In genomic region chr6:99275381-99276296, GRCm38 (mm10) we compare ENCODE assay signal across 13 mouse cellular contexts.
DNase-seq lines count a peak whose midpoint lies in the region; ATAC-seq lines count a peak whose summit lies in the region.
"Had no signal": no experiment of that assay in that cellular context is flagged by ENCODE, and none has a peak within 500 bp of the region (broad histone marks: within the 10 kb centered on the region; RNA-seq: fewer than 3 reads in every experiment).

No protein-coding gene starts in this region.

- no peak overlapping the region for H3K4me2 ChIP-seq in midbrain, embryonic 11.5 days
- no peak overlapping the region for H3K4me2 ChIP-seq in midbrain, embryonic 15.5 days
- peak overlapping the region; percentile 19; the same call in 1 of the 2 replicates for H3K4me2 ChIP-seq in kidney, embryonic 15.5 days
- H3K4me2 ChIP-seq in lung, embryonic 15.5 days, result peak overlapping the region; percentile 36; the same call in 1 of the 2 replicates
- no peak overlapping the region for H3K4me2 ChIP-seq in forebrain, embryonic 12.5 days
- H3K4me2 ChIP-seq: forebrain, embryonic 15.5 days had no signal

- no peak overlapping the region for H3K27ac ChIP-seq in midbrain, embryonic 11.5 days (ENCODE audit: low read depth, low read length)
- H3K27ac ChIP-seq in midbrain, embryonic 15.5 days, result no peak overlapping the region
- H3K27ac ChIP-seq in kidney, embryonic 15.5 days, result peak overlapping the region; percentile 19; the same call in 1 of the 2 replicates
- H3K27ac ChIP-seq in lung, embryonic 15.5 days, result peak overlapping the region; percentile 61
- no peak overlapping the region for H3K27ac ChIP-seq in forebrain, embryonic 12.5 days
- H3K27ac ChIP-seq: forebrain, embryonic 15.5 days had no signal

- 78% methylated on average over 21 of the region's 21 CpGs for WGBS in midbrain, embryonic 11.5 days
- 73% methylated on average over 21 of the region's 21 CpGs for WGBS in midbrain, embryonic 15.5 days
- WGBS in kidney, embryonic 15.5 days, result 31% methylated on average over 21 of the region's 21 CpGs
- 18% methylated on average over 21 of the region's 21 CpGs for WGBS in lung, embryonic 15.5 days
- WGBS in forebrain, embryonic 12.5 days, result 56% methylated on average over 21 of the region's 21 CpGs

- no peaks in the 10 kb centered on the region for H3K36me3 ChIP-seq in midbrain, embryonic 11.5 days (ENCODE audit: control insufficient read depth, insufficient read depth, low read length)
- H3K36me3 ChIP-seq in midbrain, embryonic 15.5 days (replicated peaks), result no peaks in the 10 kb centered on the region
- H3K36me3 ChIP-seq in kidney, embryonic 15.5 days, result no peaks in the 10 kb centered on the region
- H3K36me3 ChIP-seq in lung, embryonic 15.5 days, result no peaks in the 10 kb centered on the region
- H3K36me3 ChIP-seq in forebrain, embryonic 12.5 days (replicated peaks), result no peaks in the 10 kb centered on the region
- H3K36me3 ChIP-seq: forebrain, embryonic 15.5 days had no signal

- no peak overlapping the region for H3K9ac ChIP-seq in midbrain, embryonic 11.5 days (ENCODE audit: low read length)
- H3K9ac ChIP-seq in midbrain, embryonic 15.5 days, result no peak overlapping the region
- no peak overlapping the region for H3K9ac ChIP-seq in kidney, embryonic 15.5 days
- no peak overlapping the region for H3K9ac ChIP-seq in lung, embryonic 15.5 days
- no peak overlapping the region for H3K9ac ChIP-seq in forebrain, embryonic 12.5 days
- H3K9ac ChIP-seq: forebrain, embryonic 15.5 days had no signal

- no peaks in the 10 kb centered on the region for H3K27me3 ChIP-seq in midbrain, embryonic 11.5 days (ENCODE audit: control insufficient read depth, insufficient read depth, low read length)
- no peaks in the 10 kb centered on the region for H3K27me3 ChIP-seq in midbrain, embryonic 15.5 days (replicated peaks)
- 0 out of 2 replicates have a peak, but pooled peaks cover 3% of the 10 kb centered on the region for H3K27me3 ChIP-seq in kidney, embryonic 15.5 days
- no peaks in the 10 kb centered on the region for H3K27me3 ChIP-seq in lung, embryonic 15.5 days
- H3K27me3 ChIP-seq in forebrain, embryonic 12.5 days, result no peaks in the 10 kb centered on the region
- H3K27me3 ChIP-seq: forebrain, embryonic 15.5 days had no signal

- no peak for ATAC-seq in midbrain, embryonic 11.5 days (ENCODE audit: low FRiP score)
- ATAC-seq in midbrain, embryonic 15.5 days (replicated peaks), result no peak
- ATAC-seq in kidney, embryonic 15.5 days (replicated peaks; ENCODE audit: low FRiP score), result no peak
- ATAC-seq in lung, embryonic 15.5 days (ENCODE audit: borderline replicate concordance, extremely low read depth, low FRiP score, low TSS enrichment), result no peak
- no peak for ATAC-seq in forebrain, embryonic 12.5 days (ENCODE audit: low FRiP score)
- ATAC-seq: forebrain, embryonic 15.5 days; midbrain, embryonic 16.5 days had no signal

- no peaks in the 10 kb centered on the region for H3K4me1 ChIP-seq in midbrain, embryonic 11.5 days (ENCODE audit: control insufficient read depth, insufficient read depth, low read length)
- no peaks in the 10 kb centered on the region for H3K4me1 ChIP-seq in midbrain, embryonic 15.5 days
- H3K4me1 ChIP-seq in kidney, embryonic 15.5 days, result peaks cover 35% of the 10 kb centered on the region
- peaks cover 15% of the 10 kb centered on the region for H3K4me1 ChIP-seq in lung, embryonic 15.5 days
- H3K4me1 ChIP-seq in forebrain, embryonic 12.5 days, result peaks cover 5% of the 10 kb centered on the region

- H3K9me3 ChIP-seq in midbrain, embryonic 11.5 days (ENCODE audit: control insufficient read depth, low read length), result no peaks in the 10 kb centered on the region
- no peaks in the 10 kb centered on the region for H3K9me3 ChIP-seq in midbrain, embryonic 15.5 days
- H3K9me3 ChIP-seq in kidney, embryonic 15.5 days (replicated peaks), result no peaks in the 10 kb centered on the region
- H3K9me3 ChIP-seq in lung, embryonic 15.5 days, result no peaks in the 10 kb centered on the region
- H3K9me3 ChIP-seq in forebrain, embryonic 12.5 days, result no peaks in the 10 kb centered on the region
- H3K9me3 ChIP-seq: forebrain, embryonic 15.5 days had no signal

- no peak overlapping the region for H3K4me3 ChIP-seq in midbrain, embryonic 11.5 days (ENCODE audit: low read depth, low read length)
- H3K4me3 ChIP-seq in midbrain, embryonic 15.5 days, result no peak overlapping the region
- no peak overlapping the region for H3K4me3 ChIP-seq in kidney, embryonic 15.5 days (replicated peaks)
- H3K4me3 ChIP-seq in lung, embryonic 15.5 days, result peak overlapping the region; percentile 9
- H3K4me3 ChIP-seq in forebrain, embryonic 12.5 days (replicated peaks), result no peak overlapping the region
- H3K4me3 ChIP-seq: forebrain, embryonic 15.5 days had no signal

- peak; percentile 54 for DNase-seq in midbrain, embryonic 11.5 days (ENCODE audit: low spot score, missing footprints)
- DNase-seq in yolk sac, embryonic 10.5 days (ENCODE audit: low spot score), result peak; percentile 37
- DNase-seq in cerebellum, postnatal 25 days, result no peak
- no peak for DNase-seq in right cerebral cortex, postnatal 25 days
- DNase-seq: adrenal gland, postnatal 36 days; cerebellum, postnatal 14 days; heart, postnatal 10 days had no signal

Comparison
In these comparisons a context has a peak if more than half of its experiments do, and no peak if none do; other contexts are left out.
1. DNase-seq: peak in midbrain, embryonic 11.5 days (single experiment) and yolk sac, embryonic 10.5 days (single experiment); none in cerebellum, postnatal 25 days (0 of 2) and right cerebral cortex, postnatal 25 days (single experiment).
2. H3K27ac ChIP-seq: peak in kidney, embryonic 15.5 days (single experiment) and lung, embryonic 15.5 days (single experiment); none in midbrain, embryonic 11.5 days (single experiment), midbrain, embryonic 15.5 days (single experiment) and forebrain, embryonic 12.5 days (single experiment).
3. H3K4me2 ChIP-seq: peak in kidney, embryonic 15.5 days (single experiment) and lung, embryonic 15.5 days (single experiment); none in midbrain, embryonic 11.5 days (single experiment), midbrain, embryonic 15.5 days (single experiment) and forebrain, embryonic 12.5 days (single experiment).